Mouse (Mus musculus) MEL (cell line): ENCODE measurements around the gene Hsd3b4.
"Not testable (repeated sequence)": the region's sequence is repeated elsewhere in the genome, so short reads cannot be mapped to it uniquely, and the experiment has no call there.

ENCODE experiments used
- CTCF ChIP-seq, 3 experiments: IDR thresholded peaks in 2 of 3; conservative IDR thresholded peaks in 1 of 3; 2 replicates each; pipeline ENCODE4 v1.5.1; 2011 to 2012; ENCODE audit warnings: low read length in 3 of 3, low read depth in 2 of 3, mild to moderate bottlenecking in 2 of 3, improper control_type of control experiment in 1 of 3, inconsistent platforms in 1 of 3, mixed read lengths in 1 of 3, moderate library complexity in 1 of 3; ENCODE audit not compliant: control insufficient read depth in 1 of 3, insufficient read depth in 1 of 3, poor library complexity in 1 of 3, severe bottlenecking in 1 of 3
- GABPA ChIP-seq: IDR thresholded peaks from 2 replicates; pipeline ENCODE4 v1.6.1; 2012; ENCODE audit warnings: low read depth, mild to moderate bottlenecking, inconsistent platforms, low read length, improper control_type of control experiment, moderate library complexity
- MAFK ChIP-seq: IDR thresholded peaks from 2 replicates; pipeline ENCODE4 v1.6.1; 2011; ENCODE audit warnings: low read depth, mild to moderate bottlenecking, low read length, improper control_type of control experiment, borderline replicate concordance
- POLR2A ChIP-seq, 2 experiments: IDR thresholded peaks; 2 replicates each; pipeline ENCODE4 v1.6.1; 2011 to 2012; ENCODE audit warnings: low read length in 2 of 2, mild to moderate bottlenecking in 2 of 2, control low read depth in 1 of 2, improper control_type of control experiment in 1 of 2, low read depth in 1 of 2, moderate library complexity in 1 of 2; ENCODE audit not compliant: control insufficient read depth in 1 of 2, insufficient read depth in 1 of 2, poor library complexity in 1 of 2
- TCF12 ChIP-seq: IDR thresholded peaks from 2 replicates; pipeline ENCODE4 v1.6.1; 2014; ENCODE audit warnings: low read depth, mild to moderate bottlenecking, inconsistent platforms, low read length, improper control_type of control experiment, moderate library complexity
- ZNF384 ChIP-seq: IDR thresholded peaks from 2 replicates; pipeline ENCODE4 v1.6.1; 2012; ENCODE audit warnings: low read depth, mild to moderate bottlenecking, inconsistent platforms, low read length, improper control_type of control experiment

- not testable (repeated sequence) for TF ChIP-seq GABPA; POLR2A (IDR thresholded peaks at IDR 0.05; ENCODE audit: control insufficient read depth in 1 of 2, insufficient read depth in 1 of 2, low read depth in 1 of 2, low read length in 2 of 2, poor library complexity in 1 of 2); CTCF (IDR thresholded peaks at IDR 0.05 in 2 of 3, conservative IDR thresholded peaks at IDR 0.05 in 1 of 3; ENCODE audit: control insufficient read depth in 1 of 3, insufficient read depth in 1 of 3, low read depth in 2 of 3, low read length in 3 of 3, poor library complexity in 1 of 3, severe bottlenecking in 1 of 3); TCF12; ZNF384; MAFK
These were observed 37.3 kb upstream of the Hsd3b4 start for GRCm38 (mm10) chr3:98547641-98548040.
